Mouse (Mus musculus) limb, embryonic 14.5 days (tissue): Measurements from ENCODE around the gene C5ar1. TPM values are rescaled to one million over a fixed set of nuclear protein-coding genes. Genes with fewer than 3 reads are reported as not detected.

ENCODE experiments used
- ATAC-seq: fragments of 200-750 bp; cut with Nextera tagmentation; 2 replicates; pipeline ENCODE4 v1.8.0; 2017; ENCODE audit warnings: low read depth, moderate number of reproducible peaks, moderate TSS enrichment; ENCODE audit not compliant: low FRiP score
- DNase-seq: peaks from one replicate; pipeline ENCODE4 v3.0.0-alpha.2; 2015; ENCODE audit warnings: low spot score
- H3K27ac ChIP-seq: fragments of 300-500 bp; sonication (generic); replicated peaks from 2 replicates; pipeline ENCODE4 v1.5.1; 2014; ENCODE audit warnings: low read depth, mild to moderate bottlenecking, low read length, moderate library complexity, mixed read lengths
- H3K27me3 ChIP-seq: fragments of 300-500 bp; sonication (generic); 2 replicates; pipeline ENCODE4 v1.6.1; 2014; ENCODE audit warnings: low read length, mixed read lengths; ENCODE audit not compliant: control insufficient read depth, insufficient read depth
- H3K36me3 ChIP-seq: fragments of 300-500 bp; sonication (generic); 2 replicates; pipeline ENCODE4 v1.6.1; 2014; ENCODE audit warnings: mild to moderate bottlenecking, low read length, moderate library complexity, mixed read lengths; ENCODE audit not compliant: control insufficient read depth, insufficient read depth
- H3K4me1 ChIP-seq: fragments of 300-500 bp; sonication (generic); 2 replicates; pipeline ENCODE4 v1.6.1; 2014; ENCODE audit warnings: antibody characterized with exemption, low read length, mixed read lengths; ENCODE audit not compliant: control insufficient read depth, insufficient read depth
- H3K4me2 ChIP-seq: fragments of 300-500 bp; sonication (generic); replicated peaks from 2 replicates; pipeline ENCODE4 v1.6.1; 2014; ENCODE audit warnings: low read depth, mild to moderate bottlenecking, low read length, moderate library complexity; ENCODE audit not compliant: severe bottlenecking
- H3K4me3 ChIP-seq: fragments of 300-500 bp; sonication (generic); replicated peaks from 2 replicates; pipeline ENCODE4 v1.5.1; 2014; ENCODE audit warnings: low read length
- H3K9ac ChIP-seq: fragments of 300-500 bp; sonication (generic); 2 replicates; pipeline ENCODE4 v1.6.1; 2014; ENCODE audit warnings: mild to moderate bottlenecking, low read depth, low read length, moderate library complexity; ENCODE audit not compliant: severe bottlenecking
- H3K9me3 ChIP-seq: fragments of 300-500 bp; sonication (generic); 2 replicates; pipeline ENCODE4 v1.6.1; 2016; ENCODE audit warnings: low read length; ENCODE audit not compliant: control insufficient read depth
- POLR2A ChIP-seq: fragments of 200-500 bp; IDR thresholded peaks from 2 replicates; pipeline ENCODE4 v1.8.0; 2012; ENCODE audit warnings: inconsistent platforms, mild to moderate bottlenecking, moderate library complexity, borderline replicate concordance; ENCODE audit not compliant: insufficient read depth, insufficient read length; ENCODE audit errors: extremely low read depth
- WGBS: fragments of 180-500 bp; shearing (Covaris S2); extraction: QIAGEN DNeasy Blood & Tissue Kit; methylation state at CpG from one replicate; pipeline ENCODE4 v1.1.7; 2014; 5-methylcytosine and 5-hydroxymethylcytosine counted together
- polyA plus RNA-seq, 2 experiments: library from polyadenylated mRNA; depleted of rRNA in 1 of 2; stranded (reverse) in 1 of 2; unstranded in 1 of 2; fragments of >200 nt; fragmentation: Nextera tagmentation in 1 of 2; extraction: Ambion mirVana in 1 of 2; gene quantifications; 2 replicates each; pipeline versions ENCODE4 v1.2.1 to v1.2.3; 2012 to 2014

C5ar1 gene
- polyA plus RNA-seq, 2 experiments, result 3.1 to 3.2 TPM

- no peak overlapping the region for H3K27ac ChIP-seq
- ATAC-seq, result no peak
- no peak overlapping the region for H3K9ac ChIP-seq
- H3K4me3 ChIP-seq, result no peak overlapping the region
- no peaks in the 10 kb centered on the region for H3K9me3 ChIP-seq
- TF ChIP-seq POLR2A, result no peak
- WGBS, result 73% methylated on average over 7 of the region's 7 CpGs
- H3K36me3 ChIP-seq, result peaks cover 80% of the 10 kb centered on the region
- no peak overlapping the region for H3K4me2 ChIP-seq
- no peaks in the 10 kb centered on the region for H3K27me3 ChIP-seq
- DNase-seq, result no peak
- H3K4me1 ChIP-seq, result no peaks in the 10 kb centered on the region
These were observed 52.3 kb downstream of the C5ar1 start for GRCm38 (mm10) chr7:16207076-16207475.

DNA sequence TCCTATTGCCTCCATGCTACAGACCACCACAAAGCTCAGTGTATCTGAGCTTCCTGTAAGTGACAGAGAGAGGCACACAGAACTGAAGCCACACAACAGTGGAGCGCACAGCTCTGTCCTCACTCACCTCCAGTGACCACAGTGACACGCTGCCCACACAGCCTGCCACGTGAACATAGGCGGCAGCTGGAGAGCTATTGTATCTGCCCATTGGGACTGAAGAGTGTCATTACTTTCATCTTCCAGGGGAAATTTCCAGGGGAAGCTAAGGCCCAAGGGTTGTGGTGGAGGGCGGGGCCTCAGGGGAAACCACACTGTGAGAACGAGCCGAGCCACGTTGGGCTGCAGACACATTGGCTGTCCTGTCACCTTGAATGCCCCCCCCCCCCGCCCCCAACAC is 54.5 kb downstream of the C5ar1 start:
- no peak overlapping the region for H3K4me3 ChIP-seq
- H3K4me2 ChIP-seq, result no peak overlapping the region
- H3K9me3 ChIP-seq, result no peaks in the 10 kb centered on the region
- ATAC-seq (no peak), DNase-seq (no peak)
- peaks cover 76% of the 10 kb centered on the region for H3K36me3 ChIP-seq
- no peak overlapping the region for H3K27ac ChIP-seq
- WGBS, result 83% methylated on average over 8 of the region's 9 CpGs
- no peaks in the 10 kb centered on the region for H3K27me3 ChIP-seq
- no peak for TF ChIP-seq POLR2A
- no peak overlapping the region for H3K9ac ChIP-seq
- H3K4me1 ChIP-seq, result no peaks in the 10 kb centered on the region

DNA sequence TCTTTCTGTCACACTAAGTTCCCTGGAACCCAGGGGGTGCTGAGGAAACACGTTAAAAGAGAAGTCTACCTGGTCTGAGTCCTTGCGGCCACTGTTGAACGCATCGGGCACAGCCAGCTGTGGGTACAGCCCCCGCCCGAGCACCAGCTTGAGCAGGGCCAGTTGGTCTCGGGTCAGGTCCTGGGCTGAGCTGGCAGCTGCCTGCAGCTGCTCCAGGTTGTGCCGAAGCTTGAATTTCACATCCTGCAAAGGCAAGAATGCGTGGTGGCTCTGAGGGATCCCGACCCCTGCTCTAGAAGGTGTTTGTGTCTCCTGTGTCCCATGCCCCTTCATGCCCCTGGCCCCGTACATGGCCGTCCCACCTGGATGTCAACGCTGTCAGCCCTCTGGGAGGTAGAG is 55.8 kb downstream of the C5ar1 start:
- no peaks in the 10 kb centered on the region for H3K4me1 ChIP-seq
- no peak for ATAC-seq
- peaks cover 78% of the 10 kb centered on the region for H3K36me3 ChIP-seq
- H3K27ac ChIP-seq, result no peak overlapping the region
- H3K27me3 ChIP-seq, result no peaks in the 10 kb centered on the region
- no peaks in the 10 kb centered on the region for H3K9me3 ChIP-seq
- TF ChIP-seq POLR2A, result no peak
- H3K4me2 ChIP-seq, result no peak overlapping the region
- 89% methylated on average over 13 of the region's 13 CpGs for WGBS
- DNase-seq, result no peak
- no peak overlapping the region for H3K9ac ChIP-seq
- no peak overlapping the region for H3K4me3 ChIP-seq

GRCm38 (mm10) chr7:16202756-16203504 is 56.4 kb downstream of the C5ar1 start:
- H3K9me3 ChIP-seq, result no peaks in the 10 kb centered on the region
- WGBS, result 85% methylated on average over 15 of the region's 15 CpGs
- DNase-seq (no peak), ATAC-seq (no peak)
- H3K4me3 ChIP-seq, result no peak overlapping the region
- H3K27me3 ChIP-seq, result no peaks in the 10 kb centered on the region
- H3K27ac ChIP-seq, result no peak overlapping the region
- H3K4me1 ChIP-seq, result no peaks in the 10 kb centered on the region
- H3K9ac ChIP-seq, result no peak overlapping the region
- H3K36me3 ChIP-seq, result peaks cover 83% of the 10 kb centered on the region
- TF ChIP-seq POLR2A, result no peak
- no peak overlapping the region for H3K4me2 ChIP-seq

- H3K9me3 ChIP-seq, result no peaks in the 10 kb centered on the region
- peaks cover 83% of the 10 kb centered on the region for H3K36me3 ChIP-seq
- ATAC-seq (no peak), DNase-seq (no peak)
- WGBS, result 82% methylated on average over 6 of the region's 6 CpGs
- no peaks in the 10 kb centered on the region for H3K27me3 ChIP-seq
- no peak overlapping the region for H3K4me3 ChIP-seq
- TF ChIP-seq POLR2A, result no peak
- H3K9ac ChIP-seq, result no peak overlapping the region
- H3K27ac ChIP-seq, result no peak overlapping the region
- H3K4me2 ChIP-seq, result no peak overlapping the region
- H3K4me1 ChIP-seq, result no peaks in the 10 kb centered on the region
These were observed 58.2 kb downstream of the C5ar1 start for GRCm38 (mm10) chr7:16201136-16201535.
